Mouse (Mus musculus) left cerebral cortex, postnatal 4 days (tissue): ENCODE measurements around the gene Evx1. TPM values are rescaled to one million over a fixed set of nuclear protein-coding genes. Genes with fewer than 3 reads are reported as not detected.

Experiments used
- DNase-seq: peaks from one replicate; pipeline ENCODE4 v3.0.0-alpha.2; 2022
- intact Hi-C: fragments of 180-260 bp; cut with DNase I; formaldehyde crosslinking; loops from one replicate; pipeline ENCODE4 v1.15.1; 2025
- total RNA-seq, 2 experiments: library from RNA; stranded (reverse); gene quantifications; 2 replicates each; pipeline ENCODE4 v1.2.3; 2021

Gene Evx1
- total RNA-seq, result not detected

GRCm38 (mm10) chr6:52313391-52314303 lies at the start of gene Evx1:
Gene Evx1 (plus strand): TSS chr6:52313498.
- peak; percentile 29 for DNase-seq
- intact Hi-C loops, result loop anchor here (10.0 kb wide), 1 partner anchor 411 kb away; no protein-coding TSS in a partner anchor

GRCm38 (mm10) chr6:52264106-52264790 lies 49.0 kb upstream of the Evx1 start:
- no peak for DNase-seq
- intact Hi-C loops, result no loop called here

GRCm38 (mm10) chr6:52265306-52265912 lies 47.9 kb upstream of the Evx1 start:
- no peak for DNase-seq
- intact Hi-C loops, result no loop called here

GRCm38 (mm10) chr6:52265913-52266665 lies 47.2 kb upstream of the Evx1 start:
- DNase-seq, result no peak
- intact Hi-C loops, result no loop called here

GRCm38 (mm10) chr6:52266666-52266985 lies 46.7 kb upstream of the Evx1 start:
- DNase-seq, result no peak
- intact Hi-C loops, result no loop called here

- intact Hi-C loops, result no loop called here
- DNase-seq, result no peak
Measured at GRCm38 (mm10) chr6:52267221-52267620, 46.1 kb upstream of the Evx1 start.

GRCm38 (mm10) chr6:52267691-52268090 lies 45.6 kb upstream of the Evx1 start:
- no peak for DNase-seq
- intact Hi-C loops, result no loop called here

GRCm38 (mm10) chr6:52268341-52268740 lies 45.0 kb upstream of the Evx1 start:
- intact Hi-C loops, result no loop called here
- no peak for DNase-seq

- DNase-seq, result no peak
- intact Hi-C loops, result no loop called here
Measured at GRCm38 (mm10) chr6:52268756-52269155, 44.5 kb upstream of the Evx1 start.

- intact Hi-C loops, result loop anchor here (5.0 to 10.0 kb wide), 4 partner anchors 304 to 644 kb away; no protein-coding TSS in a partner anchor
- DNase-seq, result peak; percentile 61
Measured at GRCm38 (mm10) chr6:52270494-52271480, 42.5 kb upstream of the Evx1 start.

GRCm38 (mm10) chr6:52272766-52273655 lies 40.3 kb upstream of the Evx1 start:
- no peak for DNase-seq
- intact Hi-C loops, result loop anchor here (5.0 to 10.0 kb wide), 4 partner anchors 302 to 642 kb away; no protein-coding TSS in a partner anchor

- DNase-seq, result no peak
- intact Hi-C loops, result loop anchor here (5.0 to 10.0 kb wide), 4 partner anchors 301 to 641 kb away; no protein-coding TSS in a partner anchor
Measured at GRCm38 (mm10) chr6:52273656-52274280, 39.5 kb upstream of the Evx1 start.

GRCm38 (mm10) chr6:52274576-52274975 lies 38.7 kb upstream of the Evx1 start:
- DNase-seq, result no peak
- intact Hi-C loops, result loop anchor here (5.0 to 10.0 kb wide), 4 partner anchors 300 to 640 kb away; no protein-coding TSS in a partner anchor

- intact Hi-C loops, result loop anchor here (10.0 kb wide), 3 partner anchors 299 to 639 kb away; no protein-coding TSS in a partner anchor
- no peak for DNase-seq
Measured at GRCm38 (mm10) chr6:52275563-52276280, 37.6 kb upstream of the Evx1 start.

GRCm38 (mm10) chr6:52276382-52276781 lies 36.9 kb upstream of the Evx1 start:
- DNase-seq, result no peak
- intact Hi-C loops, result loop anchor here (10.0 kb wide), 3 partner anchors 298 to 638 kb away; no protein-coding TSS in a partner anchor

GRCm38 (mm10) chr6:52276920-52277319 lies 36.4 kb upstream of the Evx1 start:
- intact Hi-C loops, result loop anchor here (10.0 kb wide), 3 partner anchors 298 to 638 kb away; no protein-coding TSS in a partner anchor
- no peak for DNase-seq

GRCm38 (mm10) chr6:52281084-52281483 lies 32.2 kb upstream of the Evx1 start:
- intact Hi-C loops, result no loop called here
- no peak for DNase-seq
